Mouse (Mus musculus): ENCODE measurements around the gene Garem2.

DNA sequence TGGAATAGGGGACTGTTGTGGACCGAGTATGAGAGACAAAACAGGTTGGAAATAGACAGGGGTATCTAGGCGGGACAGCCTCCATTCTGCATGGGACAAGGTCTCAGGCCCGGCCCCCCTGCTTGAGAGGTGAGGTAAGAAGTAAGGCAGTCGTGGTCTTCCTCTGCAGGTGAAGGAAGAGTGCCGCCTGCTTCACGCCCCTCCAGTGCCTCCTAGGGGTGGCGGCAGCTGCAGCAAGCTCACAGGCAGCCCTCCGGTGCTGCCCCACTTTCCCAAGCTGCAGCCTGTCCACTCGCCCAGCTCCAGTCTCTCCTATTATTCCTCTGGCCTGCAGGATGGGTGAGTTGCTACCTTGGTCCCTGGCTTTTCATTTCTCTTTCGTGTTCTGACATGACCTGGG, 10.8 kb downstream of the Garem2 start:
- no peak for TF ChIP-seq NRF1 (IDR thresholded peaks at IDR 0.05; ENCODE audit: low read depth, low read length)
- TF ChIP-seq CTCF (conservative IDR thresholded peaks at IDR 0.05 in 1 of 2, IDR thresholded peaks at IDR 0.05 in 1 of 2; ENCODE audit: low read depth in 2 of 2, low read length in 2 of 2), result no peak
- no peak for TF ChIP-seq POLR2A (IDR thresholded peaks at IDR 0.05; ENCODE audit: low read depth, low read length)
- no peak for TF ChIP-seq EP300 (IDR thresholded peaks at IDR 0.05; ENCODE audit: low read length)
- TF ChIP-seq TCF12 (IDR thresholded peaks at IDR 0.05; ENCODE audit: low read depth, low read length), result no peak
- no peak for TF ChIP-seq MYC (IDR thresholded peaks at IDR 0.05; ENCODE audit: low read depth, low read length)
- TF ChIP-seq RAD21 (IDR thresholded peaks at IDR 0.05; ENCODE audit: low read depth, low read length), result no peak
